Mouse (Mus musculus): ENCODE data around the gene Tesk2. TPM values are rescaled to one million over a fixed set of nuclear protein-coding genes. Genes with fewer than 3 reads are reported as not detected.

Tesk2 gene
- total and polyA plus RNA-seq, 2 experiments from 2014 or later, result 2.2 to 2.8 TPM

GRCm38 (mm10) chr4:116761914-116762313 is 41.2 kb downstream of the Tesk2 start:
- WGBS, result 83% methylated on average over 2 of the region's 2 CpGs
- no peaks in the 10 kb centered on the region for H3K4me1 ChIP-seq (ENCODE audit: insufficient read depth, low read length)
- no peak for TF ChIP-seq CTCF (IDR thresholded peaks at IDR 0.05; ENCODE audit: low read depth)

GRCm38 (mm10) chr4:116764001-116764400 is 43.3 kb downstream of the Tesk2 start:
- 91% methylated on average over 5 of the region's 5 CpGs for WGBS
- H3K36me3 ChIP-seq (ENCODE audit: insufficient read depth, low read length), result no peaks in the 10 kb centered on the region
- no peak for TF ChIP-seq CTCF (IDR thresholded peaks at IDR 0.05; ENCODE audit: low read depth)
- H3K9me3 ChIP-seq (ENCODE audit: low read length), result no peaks in the 10 kb centered on the region
- no peaks in the 10 kb centered on the region for H3K4me1 ChIP-seq (ENCODE audit: insufficient read depth, low read length)
- H3K27me3 ChIP-seq (ENCODE audit: insufficient read depth, low read length), result no peaks in the 10 kb centered on the region
- no peak overlapping the region for H3K4me2 ChIP-seq (ENCODE audit: low read depth, low read length)
- H3K4me3 ChIP-seq (ENCODE audit: low read length), result no peak overlapping the region
- H3K9ac ChIP-seq (replicated peaks; ENCODE audit: low read length), result no peak overlapping the region
- DNase-seq (ENCODE audit: low spot score) (no peak), ATAC-seq (no peak)
- H3K27ac ChIP-seq, result no peak overlapping the region

More at GRCm38 (mm10) chr4:116761914-116762313, 41.2 kb downstream of the Tesk2 start:
- H3K4me2 ChIP-seq (ENCODE audit: low read depth, low read length), result no peak overlapping the region
- H3K4me3 ChIP-seq (ENCODE audit: low read length), result no peak overlapping the region
- no peak overlapping the region for H3K9ac ChIP-seq (replicated peaks; ENCODE audit: low read length)
- no peaks in the 10 kb centered on the region for H3K9me3 ChIP-seq (ENCODE audit: low read length)
- no peaks in the 10 kb centered on the region for H3K27me3 ChIP-seq (ENCODE audit: insufficient read depth, low read length)
- no peak for ATAC-seq
- H3K36me3 ChIP-seq (ENCODE audit: insufficient read depth, low read length), result no peaks in the 10 kb centered on the region
- H3K27ac ChIP-seq, result no peak overlapping the region
- no peak for DNase-seq (ENCODE audit: low spot score)

GRCm38 (mm10) chr4:116768510-116768909 is 47.8 kb downstream of the Tesk2 start:
- H3K36me3 ChIP-seq (ENCODE audit: insufficient read depth, low read length), result no peaks in the 10 kb centered on the region
- no peak overlapping the region for H3K4me3 ChIP-seq (ENCODE audit: low read length)
- no peaks in the 10 kb centered on the region for H3K9me3 ChIP-seq (ENCODE audit: low read length)
- no peak overlapping the region for H3K9ac ChIP-seq (replicated peaks; ENCODE audit: low read length)
- ATAC-seq, result no peak
- 82% methylated on average over 5 of the region's 5 CpGs for WGBS
- no peak for DNase-seq (ENCODE audit: low spot score)
- H3K4me2 ChIP-seq (ENCODE audit: low read depth, low read length), result no peak overlapping the region
- no peaks in the 10 kb centered on the region for H3K4me1 ChIP-seq (ENCODE audit: insufficient read depth, low read length)
- H3K27me3 ChIP-seq (ENCODE audit: insufficient read depth, low read length), result no peaks in the 10 kb centered on the region
- TF ChIP-seq CTCF (IDR thresholded peaks at IDR 0.05; ENCODE audit: low read depth), result no peak
- no peak overlapping the region for H3K27ac ChIP-seq

GRCm38 (mm10) chr4:116769060-116769459 is 48.3 kb downstream of the Tesk2 start:
- no peak for DNase-seq (ENCODE audit: low spot score)
- Histone ChIP-seq H3K27ac (no peak overlapping the region), H3K9ac (replicated peaks; ENCODE audit: low read length) (no peak overlapping the region), H3K4me3 (ENCODE audit: low read length) (no peak overlapping the region), H3K4me2 (ENCODE audit: low read depth, low read length) (no peak overlapping the region), H3K27me3 (ENCODE audit: insufficient read depth, low read length) (no peaks in the 10 kb centered on the region), H3K9me3 (ENCODE audit: low read length) (no peaks in the 10 kb centered on the region), H3K4me1 (ENCODE audit: insufficient read depth, low read length) (no peaks in the 10 kb centered on the region), H3K36me3 (ENCODE audit: insufficient read depth, low read length) (no peaks in the 10 kb centered on the region)
- ATAC-seq, result no peak
- no peak for TF ChIP-seq CTCF (IDR thresholded peaks at IDR 0.05; ENCODE audit: low read depth)

- no peak overlapping the region for H3K27ac ChIP-seq
- no peaks in the 10 kb centered on the region for H3K36me3 ChIP-seq (ENCODE audit: insufficient read depth, low read length)
- no peak overlapping the region for H3K4me2 ChIP-seq (ENCODE audit: low read depth, low read length)
- no peak for ATAC-seq
- TF ChIP-seq CTCF (IDR thresholded peaks at IDR 0.05; ENCODE audit: low read depth), result 0 out of 2 replicates have a peak, but pooled peaks have one; percentile 7
- no peaks in the 10 kb centered on the region for H3K4me1 ChIP-seq (ENCODE audit: insufficient read depth, low read length)
- no peaks in the 10 kb centered on the region for H3K9me3 ChIP-seq (ENCODE audit: low read length)
- no peak overlapping the region for H3K4me3 ChIP-seq (ENCODE audit: low read length)
- WGBS, result 91% methylated on average over 5 of the region's 5 CpGs
- no peak overlapping the region for H3K9ac ChIP-seq (replicated peaks; ENCODE audit: low read length)
- H3K27me3 ChIP-seq (ENCODE audit: insufficient read depth, low read length), result no peaks in the 10 kb centered on the region
- DNase-seq (ENCODE audit: low spot score), result no peak
Observed at GRCm38 (mm10) chr4:116776391-116776790, 55.6 kb downstream of the Tesk2 start.

- Histone ChIP-seq H3K36me3 (ENCODE audit: insufficient read depth, low read length) (no peaks in the 10 kb centered on the region), H3K4me3 (ENCODE audit: low read length) (no peak overlapping the region), H3K4me1 (ENCODE audit: insufficient read depth, low read length) (no peaks in the 10 kb centered on the region), H3K9ac (replicated peaks; ENCODE audit: low read length) (no peak overlapping the region), H3K4me2 (ENCODE audit: low read depth, low read length) (no peak overlapping the region), H3K27ac (no peak overlapping the region), H3K9me3 (ENCODE audit: low read length) (no peaks in the 10 kb centered on the region), H3K27me3 (ENCODE audit: insufficient read depth, low read length) (no peaks in the 10 kb centered on the region)
- DNase-seq (ENCODE audit: low spot score) (no peak), ATAC-seq (no peak)
- TF ChIP-seq CTCF (IDR thresholded peaks at IDR 0.05; ENCODE audit: low read depth), result no peak
- WGBS, result 91% methylated on average over 3 of the region's 3 CpGs
Observed at GRCm38 (mm10) chr4:116777079-116777478, 56.3 kb downstream of the Tesk2 start.

- 79% methylated on average over 2 of the region's 2 CpGs for WGBS
- ATAC-seq (no peak), DNase-seq (ENCODE audit: low spot score) (no peak)
- TF ChIP-seq CTCF (IDR thresholded peaks at IDR 0.05; ENCODE audit: low read depth), result no peak
- no peaks in the 10 kb centered on the region for H3K4me1 ChIP-seq (ENCODE audit: insufficient read depth, low read length)
- H3K4me3 ChIP-seq (ENCODE audit: low read length), result no peak overlapping the region
- no peaks in the 10 kb centered on the region for H3K36me3 ChIP-seq (ENCODE audit: insufficient read depth, low read length)
- no peak overlapping the region for H3K4me2 ChIP-seq (ENCODE audit: low read depth, low read length)
- no peaks in the 10 kb centered on the region for H3K9me3 ChIP-seq (ENCODE audit: low read length)
- H3K9ac ChIP-seq (replicated peaks; ENCODE audit: low read length), result no peak overlapping the region
- no peak overlapping the region for H3K27ac ChIP-seq
- H3K27me3 ChIP-seq (ENCODE audit: insufficient read depth, low read length), result no peaks in the 10 kb centered on the region
Observed at GRCm38 (mm10) chr4:116780541-116780940, 59.8 kb downstream of the Tesk2 start.
